ENCODE assay signal across 27 mouse cellular contexts in genomic region chr13:73839740-73840139, GRCm38 (mm10). TPM values are rescaled to one million over a fixed set of nuclear protein-coding genes. Genes with fewer than 3 reads are reported as not detected.
DNase-seq lines count a peak whose midpoint lies in the region; ATAC-seq and TF ChIP-seq lines count a peak whose summit lies in the region.
"Had no signal": no experiment of that assay in that cellular context is flagged by ENCODE, and none has a peak within 500 bp of the region (broad histone marks: within the 10 kb centered on the region; RNA-seq: fewer than 3 reads in every experiment).

No protein-coding gene starts in this region.

- no peaks in the 10 kb centered on the region for H3K36me3 ChIP-seq in hindbrain, postnatal 0 days (ENCODE audit: insufficient read depth, low read length)
- H3K36me3 ChIP-seq in hindbrain, embryonic 12.5 days: no peaks in the 10 kb centered on the region
- H3K36me3 ChIP-seq in limb, embryonic 12.5 days: peaks cover 42% of the 10 kb centered on the region
- H3K36me3 ChIP-seq: forebrain, embryonic 12.5 days; forebrain, embryonic 15.5 days; heart, embryonic 12.5 days; heart, embryonic 15.5 days; hindbrain, embryonic 13.5 days had no signal

- no peak for DNase-seq in hindbrain, postnatal 0 days (ENCODE audit: low spot score)
- DNase-seq in embryo, embryonic 11 days: peak; percentile 22
- peak; percentile 51 for DNase-seq in forelimb bud, embryonic 11.5 days (ENCODE audit: low read depth, low spot score)
- no peak for DNase-seq in kidney, adult 8-10 months
- no peak for DNase-seq in kidney, postnatal 4 days
- DNase-seq in gastrocnemius, postnatal 4 days (ENCODE audit: low spot score in 2 of 2): no peak
- DNase-seq: adrenal gland, adult 2 months; adrenal gland, postnatal 14 days; cerebellum, adult 11-12 months; cerebellum, adult 8-10 months; cerebellum, postnatal 36 days; gastrocnemius, postnatal 14 days; heart, adult 18-20 months; heart, postnatal 10 days; heart, postnatal 4 days had no signal

- no peak overlapping the region for H3K9ac ChIP-seq in hindbrain, postnatal 0 days (replicated peaks; ENCODE audit: low read length)
- H3K9ac ChIP-seq in hindbrain, embryonic 12.5 days: no peak overlapping the region
- H3K9ac ChIP-seq in limb, embryonic 12.5 days (replicated peaks): no peak overlapping the region
- H3K9ac ChIP-seq: embryonic facial prominence, embryonic 13.5 days; forebrain, embryonic 12.5 days; forebrain, embryonic 15.5 days; heart, embryonic 12.5 days; heart, embryonic 15.5 days; hindbrain, embryonic 13.5 days had no signal

- no peak overlapping the region for H3K4me2 ChIP-seq in hindbrain, postnatal 0 days (ENCODE audit: low read depth, low read length)
- no peak overlapping the region for H3K4me2 ChIP-seq in hindbrain, embryonic 12.5 days (replicated peaks)
- H3K4me2 ChIP-seq in limb, embryonic 12.5 days: no peak overlapping the region
- H3K4me2 ChIP-seq: embryonic facial prominence, embryonic 13.5 days; forebrain, embryonic 12.5 days; forebrain, embryonic 15.5 days; heart, embryonic 12.5 days; heart, embryonic 15.5 days; hindbrain, embryonic 13.5 days had no signal

- 0 out of 2 replicates have a peak, but pooled peaks have one; percentile 6 for ATAC-seq in hindbrain, postnatal 0 days
- no peak for ATAC-seq in hindbrain, embryonic 12.5 days (ENCODE audit: low FRiP score)
- no peak for ATAC-seq in limb, embryonic 12.5 days (ENCODE audit: insufficient number of reproducible peaks, insufficient read depth, low FRiP score, low TSS enrichment, low read depth)
- ATAC-seq: CD4-positive, CD25-positive, alpha-beta regulatory T cell, adult 4 months; forebrain, embryonic 15.5 days; intestine, postnatal 0 days had no signal

- no peaks in the 10 kb centered on the region for H3K27me3 ChIP-seq in hindbrain, postnatal 0 days (ENCODE audit: insufficient read depth, low read length)
- no peaks in the 10 kb centered on the region for H3K27me3 ChIP-seq in hindbrain, embryonic 12.5 days
- no peaks in the 10 kb centered on the region for H3K27me3 ChIP-seq in limb, embryonic 12.5 days
- H3K27me3 ChIP-seq: embryonic facial prominence, embryonic 13.5 days; forebrain, embryonic 15.5 days; heart, embryonic 15.5 days; hindbrain, embryonic 13.5 days had no signal

- no peak overlapping the region for H3K27ac ChIP-seq in hindbrain, postnatal 0 days
- no peak overlapping the region for H3K27ac ChIP-seq in hindbrain, embryonic 12.5 days
- H3K27ac ChIP-seq in limb, embryonic 12.5 days: 0 out of 2 replicates have a peak overlapping the region, but pooled peaks have one; percentile 12
- H3K27ac ChIP-seq: embryonic facial prominence, embryonic 13.5 days; forebrain, embryonic 12.5 days; forebrain, embryonic 15.5 days; heart, embryonic 15.5 days; hindbrain, embryonic 13.5 days had no signal

- H3K4me3 ChIP-seq in hindbrain, postnatal 0 days (ENCODE audit: low read length): no peak overlapping the region
- H3K4me3 ChIP-seq in hindbrain, embryonic 12.5 days: no peak overlapping the region
- no peak overlapping the region for H3K4me3 ChIP-seq in limb, embryonic 12.5 days (replicated peaks)
- H3K4me3 ChIP-seq: embryonic facial prominence, embryonic 13.5 days; erythroblast, embryonic 14.5 days; forebrain, embryonic 12.5 days; forebrain, embryonic 15.5 days; heart, embryonic 12.5 days; heart, embryonic 15.5 days; hindbrain, embryonic 13.5 days had no signal

- peaks cover 16% of the 10 kb centered on the region for H3K4me1 ChIP-seq in hindbrain, postnatal 0 days (ENCODE audit: insufficient read depth, low read length)
- H3K4me1 ChIP-seq in hindbrain, embryonic 12.5 days: no peaks in the 10 kb centered on the region
- H3K4me1 ChIP-seq in limb, embryonic 12.5 days (replicated peaks): peaks cover 76% of the 10 kb centered on the region

- TF ChIP-seq CTCF in hindbrain, postnatal 0 days (IDR thresholded peaks at IDR 0.05; ENCODE audit: low read depth): no peak

- no peaks in the 10 kb centered on the region for H3K9me3 ChIP-seq in hindbrain, postnatal 0 days (ENCODE audit: low read length)
- no peaks in the 10 kb centered on the region for H3K9me3 ChIP-seq in hindbrain, embryonic 12.5 days (replicated peaks)
- no peaks in the 10 kb centered on the region for H3K9me3 ChIP-seq in limb, embryonic 12.5 days
- H3K9me3 ChIP-seq: embryonic facial prominence, embryonic 13.5 days; forebrain, embryonic 12.5 days; forebrain, embryonic 15.5 days; heart, embryonic 12.5 days; heart, embryonic 15.5 days; hindbrain, embryonic 13.5 days had no signal

- WGBS in hindbrain, postnatal 0 days: 75% methylated on average over 4 of the region's 4 CpGs
- 65% methylated on average over 4 of the region's 4 CpGs for WGBS in hindbrain, embryonic 12.5 days
- WGBS in limb, embryonic 12.5 days: 49% methylated on average over 4 of the region's 4 CpGs

RNA-seq across cellular contexts. Expression of gene Nkd2, which starts 7.7 kb away (rescaled TPM):
- total RNA-seq in hindbrain, postnatal 0 days (2014; rRNA removed): 18.3 and 24.2 TPM in 2 replicates
- 10.3 and 12.6 TPM in 2 replicates for polyA plus RNA-seq in hindbrain, postnatal 0 days (2015; fragmentation: Nextera tagmentation; extraction: Ambion mirVana)
- 14.3 and 17.4 TPM in 2 replicates for polyA plus RNA-seq in hindbrain, embryonic 12.5 days (2016; fragmentation: Nextera tagmentation; extraction: Ambion mirVana)
- polyA plus RNA-seq in limb, embryonic 12.5 days (2016; fragmentation: Nextera tagmentation; extraction: Ambion mirVana): 57.5 and 61.6 TPM in 2 replicates
- total RNA-seq in gastrocnemius, postnatal 4 days (2021): 1 to 10 TPM; 2.9 to 5.0 TPM
- total RNA-seq: MEL had no signal
- polyA plus RNA-seq: erythroblast, embryonic 14.5 days had no signal

Comparison
In these comparisons a context has a peak if more than half of its experiments do, and no peak if none do; other contexts are left out.
1. DNase-seq: peak in embryo, embryonic 11 days (single experiment) and forelimb bud, embryonic 11.5 days (single experiment); none in hindbrain, postnatal 0 days (single experiment), kidney, adult 8-10 months (0 of 2), kidney, postnatal 4 days (0 of 2) and gastrocnemius, postnatal 4 days (0 of 2).